Mouse (Mus musculus): Measurements from ENCODE around the gene Rph3a. TPM values are rescaled to one million over a fixed set of nuclear protein-coding genes. Genes with fewer than 3 reads are reported as not detected.
"Not testable (repeated sequence)": the region's sequence is repeated elsewhere in the genome, so short reads cannot be mapped to it uniquely, and the experiment has no call there.

The Rph3a gene
- polyA plus RNA-seq, 1 experiment, result 0.23 TPM

GRCm38 (mm10) chr5:120895231-120895900, 114.5 kb downstream of the Rph3a start:
- Histone ChIP-seq H3K27ac (ENCODE audit: control insufficient read depth, insufficient read depth, low read length) (no peak overlapping the region), H3K36me3 (ENCODE audit: control insufficient read depth, insufficient read depth, low read length) (no peaks in the 10 kb centered on the region), H3K27me3 (ENCODE audit: control insufficient read depth, insufficient read depth, low read length) (no peaks in the 10 kb centered on the region), H3K4me1 (replicated peaks; ENCODE audit: control insufficient read depth, insufficient read depth, low read length) (no peaks in the 10 kb centered on the region), H3K4me3 (ENCODE audit: control insufficient read depth, insufficient read depth, low read length) (no peak overlapping the region)
- DNase-seq, result no peak
- TF ChIP-seq CTCF (IDR thresholded peaks at IDR 0.05; ENCODE audit: borderline replicate concordance, control insufficient read depth, extremely low read depth, insufficient read depth, low read length, poor library complexity) (no peak), POLR2A (IDR thresholded peaks at IDR 0.05; ENCODE audit: control insufficient read depth, extremely low read depth, insufficient read depth, low read length, poor library complexity) (no peak)
- WGBS, result 95% methylated on average over 11 of the region's 11 CpGs

GRCm38 (mm10) chr5:120894692-120895091, 115.2 kb downstream of the Rph3a start:
- not testable (repeated sequence) for H3K4me3 ChIP-seq (ENCODE audit: control insufficient read depth, insufficient read depth, low read length); H3K27me3 ChIP-seq (ENCODE audit: control insufficient read depth, insufficient read depth, low read length); H3K4me1 ChIP-seq (replicated peaks; ENCODE audit: control insufficient read depth, insufficient read depth, low read length); DNase-seq; H3K27ac ChIP-seq (ENCODE audit: control insufficient read depth, insufficient read depth, low read length); H3K36me3 ChIP-seq (ENCODE audit: control insufficient read depth, insufficient read depth, low read length)
- 83% methylated on average over 2 of the region's 2 CpGs for WGBS

- WGBS, result 99% methylated on average over 4 of the region's 4 CpGs
- not testable (repeated sequence) for H3K4me3 ChIP-seq (ENCODE audit: control insufficient read depth, insufficient read depth, low read length); DNase-seq; H3K4me1 ChIP-seq (replicated peaks; ENCODE audit: control insufficient read depth, insufficient read depth, low read length); H3K36me3 ChIP-seq (ENCODE audit: control insufficient read depth, insufficient read depth, low read length); H3K27ac ChIP-seq (ENCODE audit: control insufficient read depth, insufficient read depth, low read length); H3K27me3 ChIP-seq (ENCODE audit: control insufficient read depth, insufficient read depth, low read length)
These were observed 116.0 kb downstream of the Rph3a start for GRCm38 (mm10) chr5:120893866-120894265.

GRCm38 (mm10) chr5:120892243-120892660, 117.6 kb downstream of the Rph3a start:
- Histone ChIP-seq H3K27ac (ENCODE audit: control insufficient read depth, insufficient read depth, low read length) (no peak overlapping the region), H3K27me3 (ENCODE audit: control insufficient read depth, insufficient read depth, low read length) (no peaks in the 10 kb centered on the region), H3K4me3 (ENCODE audit: control insufficient read depth, insufficient read depth, low read length) (no peak overlapping the region), H3K36me3 (ENCODE audit: control insufficient read depth, insufficient read depth, low read length) (no peaks in the 10 kb centered on the region), H3K4me1 (replicated peaks; ENCODE audit: control insufficient read depth, insufficient read depth, low read length) (no peaks in the 10 kb centered on the region)
- TF ChIP-seq CTCF (IDR thresholded peaks at IDR 0.05; ENCODE audit: borderline replicate concordance, control insufficient read depth, extremely low read depth, insufficient read depth, low read length, poor library complexity) (no peak), POLR2A (IDR thresholded peaks at IDR 0.05; ENCODE audit: control insufficient read depth, extremely low read depth, insufficient read depth, low read length, poor library complexity) (no peak)
- WGBS, result 95% methylated on average over 2 of the region's 2 CpGs
- no peak for DNase-seq

GRCm38 (mm10) chr5:120891566-120892242, 118.2 kb downstream of the Rph3a start:
- not testable (repeated sequence) for H3K36me3 ChIP-seq (ENCODE audit: control insufficient read depth, insufficient read depth, low read length); H3K27me3 ChIP-seq (ENCODE audit: control insufficient read depth, insufficient read depth, low read length); H3K27ac ChIP-seq (ENCODE audit: control insufficient read depth, insufficient read depth, low read length); H3K4me3 ChIP-seq (ENCODE audit: control insufficient read depth, insufficient read depth, low read length); DNase-seq; H3K4me1 ChIP-seq (replicated peaks; ENCODE audit: control insufficient read depth, insufficient read depth, low read length)
- 98% methylated on average over 2 of the region's 2 CpGs for WGBS

GRCm38 (mm10) chr5:120890991-120891390, 118.9 kb downstream of the Rph3a start:
- TF ChIP-seq POLR2A (IDR thresholded peaks at IDR 0.05; ENCODE audit: control insufficient read depth, extremely low read depth, insufficient read depth, low read length, poor library complexity), result no peak
- TF ChIP-seq CTCF (IDR thresholded peaks at IDR 0.05; ENCODE audit: borderline replicate concordance, control insufficient read depth, extremely low read depth, insufficient read depth, low read length, poor library complexity), result no peak
- DNase-seq, result no peak
- 6% methylated on average over 3 of the region's 3 CpGs for WGBS
- no peaks in the 10 kb centered on the region for H3K4me1 ChIP-seq (replicated peaks; ENCODE audit: control insufficient read depth, insufficient read depth, low read length)
- H3K4me3 ChIP-seq (ENCODE audit: control insufficient read depth, insufficient read depth, low read length), result no peak overlapping the region
- no peak overlapping the region for H3K27ac ChIP-seq (ENCODE audit: control insufficient read depth, insufficient read depth, low read length)
- no peaks in the 10 kb centered on the region for H3K36me3 ChIP-seq (ENCODE audit: control insufficient read depth, insufficient read depth, low read length)
- no peaks in the 10 kb centered on the region for H3K27me3 ChIP-seq (ENCODE audit: control insufficient read depth, insufficient read depth, low read length)

Other genes starting within 250 kb of the Rph3a start
- 27.6 and 28.1 TPM in 2 replicates for gene Oas3, start 232.4 kb downstream of the Rph3a start, polyA plus RNA-seq (2012; rRNA removed)
- 0.52 and 0.74 TPM in 2 replicates for gene Oas1e, start 214.6 kb downstream of the Rph3a start, polyA plus RNA-seq (2012; rRNA removed)
- 6.3 and 7.7 TPM in 2 replicates for gene Oas1c, start 197.6 kb downstream of the Rph3a start, polyA plus RNA-seq (2012; rRNA removed)
- 0.51 and 1.1 TPM in 2 replicates for gene Oas1f, start 162.7 kb downstream of the Rph3a start, polyA plus RNA-seq (2012; rRNA removed)
- gene Oas1h, start 148.7 kb downstream of the Rph3a start, polyA plus RNA-seq (2012; rRNA removed), result 0.28 and 0.73 TPM in 2 replicates
- 9.0 and 10.2 TPM in 2 replicates for gene Oas1g, start 122.5 kb downstream of the Rph3a start, polyA plus RNA-seq (2012; rRNA removed)
- 15.7 and 21.1 TPM in 2 replicates for gene Oas1a, start 102.6 kb downstream of the Rph3a start, polyA plus RNA-seq (2012; rRNA removed)
- gene Oas1d, start 95.6 kb downstream of the Rph3a start, polyA plus RNA-seq (2012; rRNA removed), result 0.74 TPM in 2 replicates
- gene Ptpn11, start 181.3 kb upstream of the Rph3a start, polyA plus RNA-seq (2012; rRNA removed), result 30.0 and 33.1 TPM in 2 replicates
- 391 and 394 TPM in 2 replicates for gene Rpl6, start 194.4 kb upstream of the Rph3a start, polyA plus RNA-seq (2012; rRNA removed)
- 61.5 and 67.5 TPM in 2 replicates for gene Hectd4, start 210.1 kb upstream of the Rph3a start, polyA plus RNA-seq (2012; rRNA removed)